Mouse (Mus musculus) embryonic facial prominence, embryonic 14.5 days (tissue): Measurements from ENCODE around the gene Atf7. TPM values are rescaled to one million over a fixed set of nuclear protein-coding genes. Genes with fewer than 3 reads are reported as not detected.
A peak's percentile ranks its signal among the peaks of the same experiment; 100 is the strongest.
"Not testable (repeated sequence)": the region's sequence is repeated elsewhere in the genome, so short reads cannot be mapped to it uniquely, and the experiment has no call there.

Experiments
- ATAC-seq: fragments of 200-750 bp; cut with Nextera tagmentation; 2 replicates; pipeline ENCODE4 v1.8.0; 2017; ENCODE audit warnings: low read depth, moderate number of reproducible peaks, moderate TSS enrichment
- DNase-seq: peaks from one replicate; pipeline ENCODE4 v3.0.0-alpha.2; 2015; ENCODE audit warnings: low spot score
- H3K27ac ChIP-seq: fragments of 300-500 bp; sonication (generic); replicated peaks from 2 replicates; pipeline ENCODE4 v1.5.1; 2014; ENCODE audit warnings: low read depth, mild to moderate bottlenecking, low read length, moderate library complexity
- H3K27me3 ChIP-seq: fragments of 300-500 bp; sonication (generic); replicated peaks from 2 replicates; pipeline ENCODE4 v1.6.1; 2014; ENCODE audit warnings: low read length; ENCODE audit not compliant: control insufficient read depth, insufficient read depth
- H3K36me3 ChIP-seq: fragments of 300-500 bp; sonication (generic); 2 replicates; pipeline ENCODE4 v1.6.1; 2014; ENCODE audit warnings: low read length, mixed read lengths; ENCODE audit not compliant: control insufficient read depth, insufficient read depth
- H3K4me1 ChIP-seq: fragments of 300-500 bp; sonication (generic); 2 replicates; pipeline ENCODE4 v1.6.1; 2014; ENCODE audit warnings: antibody characterized with exemption, low read length; ENCODE audit not compliant: control insufficient read depth, insufficient read depth
- H3K4me2 ChIP-seq: fragments of 300-500 bp; sonication (generic); 2 replicates; pipeline ENCODE4 v1.6.1; 2014; ENCODE audit warnings: low read depth, mild to moderate bottlenecking, low read length, moderate library complexity, mixed read lengths
- H3K4me3 ChIP-seq: fragments of 300-500 bp; sonication (generic); 2 replicates; pipeline ENCODE4 v1.5.1; 2014; ENCODE audit warnings: low read depth, mild to moderate bottlenecking, low read length
- H3K9ac ChIP-seq: fragments of 300-500 bp; sonication (generic); 2 replicates; pipeline ENCODE4 v1.6.1; 2014; ENCODE audit warnings: low read depth, mild to moderate bottlenecking, low read length, moderate library complexity, mixed read lengths
- H3K9me3 ChIP-seq: fragments of 300-500 bp; sonication (generic); 2 replicates; pipeline ENCODE4 v1.6.1; 2016; ENCODE audit warnings: low read length; ENCODE audit not compliant: control insufficient read depth
- WGBS: fragments of 180-500 bp; shearing (Covaris S2); extraction: QIAGEN DNeasy Blood & Tissue Kit; methylation state at CpG from one replicate; pipeline ENCODE4 v1.1.7; 2014; 5-methylcytosine and 5-hydroxymethylcytosine counted together
- polyA plus RNA-seq: library from polyadenylated mRNA; unstranded; fragments of >200 nt; fragmentation: Nextera tagmentation; extraction: Ambion mirVana; gene quantifications from 2 replicates; pipeline ENCODE4 v1.2.1, GENCODE M21; 2014

Gene Atf7
- polyA plus RNA-seq, 1 experiment from 2014 or later, result 43.8 TPM

DNA sequence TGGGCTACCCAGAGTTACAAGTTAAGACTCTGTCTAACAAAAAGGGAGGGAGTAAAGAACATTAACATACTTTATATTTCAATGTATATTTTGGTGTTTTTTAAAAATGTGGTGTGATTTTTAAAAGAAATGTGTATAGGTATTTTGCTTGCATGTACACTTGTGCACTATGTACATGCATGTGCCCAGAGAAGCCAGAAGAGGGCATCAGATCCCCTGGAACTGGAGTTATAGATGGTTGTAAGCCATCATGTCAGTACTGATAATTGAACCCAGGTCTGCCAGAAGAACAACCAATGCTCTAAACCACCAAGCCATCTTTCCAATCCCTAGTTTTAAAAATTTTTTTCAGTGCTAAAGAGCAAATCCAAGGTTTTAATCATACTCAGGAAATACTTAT is 12.3 kb downstream of the Atf7 start:
- ATAC-seq, result no peak
- Histone ChIP-seq H3K9me3 (no peaks in the 10 kb centered on the region), H3K9ac (no peak overlapping the region), H3K36me3 (no peaks in the 10 kb centered on the region), H3K4me3 (no peak overlapping the region), H3K4me1 (no peaks in the 10 kb centered on the region), H3K27me3 (no peaks in the 10 kb centered on the region), H3K4me2 (no peak overlapping the region), H3K27ac (no peak overlapping the region)
- DNase-seq, result no peak

DNA sequence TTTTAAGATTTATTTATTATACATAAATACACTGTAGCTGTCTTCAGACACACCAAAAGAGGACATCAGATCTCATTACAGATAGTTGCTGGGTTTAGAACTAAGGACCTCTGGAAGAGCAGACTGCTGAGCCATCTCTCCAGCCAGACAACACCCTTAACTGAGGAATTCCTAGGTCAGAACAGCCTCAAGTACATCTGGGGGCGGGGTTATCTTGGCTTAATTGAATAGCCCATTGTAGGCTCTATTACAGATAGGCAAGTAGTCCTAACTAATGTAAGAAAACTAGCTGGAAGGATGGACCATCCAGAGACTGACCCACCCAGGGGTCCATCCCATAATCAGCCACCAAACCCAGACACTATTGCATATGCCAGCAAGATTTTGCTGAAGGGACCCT is 16.7 kb downstream of the Atf7 start:
- not testable (repeated sequence) for H3K27me3 ChIP-seq, H3K27ac ChIP-seq, H3K9ac ChIP-seq, H3K4me1 ChIP-seq, H3K4me2 ChIP-seq, H3K4me3 ChIP-seq, ATAC-seq, H3K36me3 ChIP-seq, H3K9me3 ChIP-seq, DNase-seq
- 75% methylated on average over 1 of the region's 1 CpGs for WGBS

DNA sequence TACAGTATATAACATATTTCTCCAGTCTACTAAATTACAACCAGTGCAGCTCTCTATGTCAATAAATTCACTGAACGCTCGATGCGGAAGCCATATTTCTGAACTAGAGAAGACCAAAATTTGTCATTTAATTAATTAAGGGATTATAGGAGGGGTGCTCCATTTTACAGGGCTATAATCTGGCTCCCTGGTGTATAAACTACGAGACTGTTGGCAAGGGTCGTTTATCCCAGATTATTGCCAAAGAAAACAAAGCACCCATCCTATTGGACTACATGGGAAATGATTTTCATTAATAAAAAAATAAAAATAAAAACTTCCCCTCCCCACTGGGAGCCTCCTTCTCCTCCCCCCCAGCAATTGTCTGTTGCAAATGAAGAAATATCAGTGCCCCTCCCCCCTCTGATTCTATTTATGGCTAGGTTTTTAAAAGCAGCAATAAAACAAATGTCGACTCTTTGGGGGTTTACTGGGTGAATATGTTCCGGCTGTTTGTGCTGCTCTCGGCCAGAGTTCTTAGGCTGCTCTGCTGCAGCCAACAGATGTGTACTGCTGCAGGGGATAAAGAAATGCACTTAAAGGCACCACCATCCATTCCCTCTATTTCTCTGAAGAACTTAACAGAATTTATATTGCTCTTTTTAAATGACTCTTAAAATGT is 31.1 kb downstream of the Atf7 start:
- peak; percentile 70 for DNase-seq
- whole genome bisulfite sequencing, result 49% methylated on average over 8 of the region's 8 CpGs
- no peak for ATAC-seq
- Histone ChIP-seq H3K9ac (no peak overlapping the region), H3K4me3 (no peak overlapping the region), H3K4me1 (peaks cover 23% of the 10 kb centered on the region), H3K4me2 (peak overlapping the region; percentile 33), H3K36me3 (0 out of 2 replicates have a peak, but pooled peaks cover 7% of the 10 kb centered on the region), H3K27me3 (no peaks in the 10 kb centered on the region), H3K27ac (peak overlapping the region; percentile 39; the same call in 1 of the 2 replicates), H3K9me3 (no peaks in the 10 kb centered on the region)

DNA sequence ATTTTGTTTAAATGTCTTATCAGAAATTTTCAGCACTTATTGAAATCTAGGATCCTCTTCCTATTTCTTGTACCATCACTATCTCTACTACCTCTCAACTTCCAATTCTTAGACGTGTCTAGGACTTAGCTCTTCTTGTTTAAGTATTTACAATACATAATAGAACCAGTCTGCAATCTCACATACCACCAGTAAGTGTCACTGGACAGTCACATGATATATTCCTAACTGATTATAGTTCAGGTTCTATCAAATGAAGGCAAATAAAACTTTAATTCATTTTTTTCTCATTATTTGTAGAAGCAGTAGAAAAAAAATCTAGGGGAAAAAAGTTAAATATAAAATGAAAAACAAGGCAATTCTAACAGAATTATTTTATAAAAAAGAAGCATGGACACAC is 32.6 kb downstream of the Atf7 start:
- 45% methylated on average over 1 of the region's 1 CpGs for WGBS
- ATAC-seq, result no peak

DNA sequence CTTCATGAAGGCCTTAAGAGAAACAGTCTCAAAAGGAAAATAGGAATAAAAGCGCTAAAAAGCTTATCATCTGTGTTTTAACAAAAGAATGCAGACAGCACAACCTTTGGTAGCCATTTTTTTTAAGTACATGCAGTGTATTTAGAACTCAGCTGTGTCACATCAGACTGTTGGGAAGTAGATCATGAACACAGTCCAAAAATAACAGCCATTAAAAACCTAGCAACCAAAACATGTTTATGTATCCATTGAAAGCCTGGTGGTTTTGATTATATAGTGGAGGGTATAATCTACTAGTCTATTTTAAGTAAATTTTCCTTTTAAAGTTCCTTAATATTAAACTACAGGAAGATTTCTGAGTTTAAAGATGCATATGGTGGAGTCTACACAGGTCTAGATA is 34.7 kb downstream of the Atf7 start:
- no peak overlapping the region for H3K9ac ChIP-seq
- peak; percentile 72 for DNase-seq
- H3K4me2 ChIP-seq, result no peak overlapping the region
- peak overlapping the region; percentile 61 for H3K27ac ChIP-seq
- ATAC-seq, result peak; percentile 55; the same call in 1 of the 2 replicates
- H3K36me3 ChIP-seq, result 0 out of 2 replicates have a peak, but pooled peaks cover 14% of the 10 kb centered on the region
- peaks cover 22% of the 10 kb centered on the region for H3K4me1 ChIP-seq
- WGBS, result 85% methylated on average over 1 of the region's 1 CpGs
- H3K4me3 ChIP-seq, result no peak overlapping the region
- H3K9me3 ChIP-seq, result no peaks in the 10 kb centered on the region
- H3K27me3 ChIP-seq, result no peaks in the 10 kb centered on the region

More for the DNA sequence above, 32.6 kb downstream of the Atf7 start:
- H3K9me3 ChIP-seq, result no peaks in the 10 kb centered on the region
- H3K9ac ChIP-seq, result no peak overlapping the region
- no peak overlapping the region for H3K4me3 ChIP-seq
- no peak overlapping the region for H3K4me2 ChIP-seq
- DNase-seq, result no peak
- no peak overlapping the region for H3K27ac ChIP-seq
- H3K36me3 ChIP-seq, result 0 out of 2 replicates have a peak, but pooled peaks cover 14% of the 10 kb centered on the region
- no peaks in the 10 kb centered on the region for H3K27me3 ChIP-seq
- H3K4me1 ChIP-seq, result peaks cover 23% of the 10 kb centered on the region

DNA sequence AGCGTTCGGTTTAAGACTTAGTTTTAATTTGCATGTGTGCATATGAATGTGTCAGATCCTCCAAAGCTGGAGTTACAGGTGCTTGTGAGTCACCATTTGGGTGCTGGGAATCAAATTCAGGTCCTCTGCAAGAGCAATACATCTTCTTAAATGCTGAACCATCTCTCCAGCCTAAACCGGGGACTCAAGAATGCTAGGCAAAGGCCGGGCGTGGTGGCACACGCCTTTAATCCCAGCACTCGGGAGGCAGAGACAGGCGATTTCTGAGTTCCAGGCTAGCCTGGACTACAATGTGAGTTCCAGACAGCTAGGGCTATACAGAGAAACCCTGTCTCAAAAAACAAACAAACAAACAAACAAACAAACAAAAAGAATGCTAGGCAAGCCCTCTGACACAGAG is 35.4 kb downstream of the Atf7 start:
- DNase-seq (no peak), ATAC-seq (no peak)
- H3K9ac ChIP-seq, result no peak overlapping the region
- H3K4me1 ChIP-seq, result peaks cover 16% of the 10 kb centered on the region
- no peaks in the 10 kb centered on the region for H3K9me3 ChIP-seq
- 0 out of 2 replicates have a peak, but pooled peaks cover 14% of the 10 kb centered on the region for H3K36me3 ChIP-seq
- 96% methylated on average over 8 of the region's 8 CpGs for WGBS
- no peaks in the 10 kb centered on the region for H3K27me3 ChIP-seq
- no peak overlapping the region for H3K27ac ChIP-seq
- no peak overlapping the region for H3K4me2 ChIP-seq
- no peak overlapping the region for H3K4me3 ChIP-seq

DNA sequence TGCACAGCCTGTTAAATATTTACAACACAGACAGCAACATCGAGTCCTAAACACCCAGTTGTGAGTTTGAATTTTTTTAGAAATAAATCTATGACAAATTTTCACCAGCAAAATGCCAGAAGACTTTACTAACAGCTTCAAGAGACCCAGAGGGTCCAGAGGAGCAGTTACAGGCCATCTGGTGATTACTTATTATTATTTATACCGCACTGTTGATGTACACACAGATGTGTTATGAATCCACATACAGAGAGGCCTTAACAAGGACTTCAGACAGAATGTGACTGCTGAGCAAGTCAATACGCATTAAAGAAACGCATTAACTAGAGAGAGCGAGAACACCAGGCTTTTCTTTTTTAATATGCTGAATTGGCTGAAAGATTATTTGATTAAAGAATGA is 39.8 kb downstream of the Atf7 start:
- no peak for DNase-seq
- H3K9me3 ChIP-seq, result no peaks in the 10 kb centered on the region
- no peaks in the 10 kb centered on the region; the same call in 1 of the 2 replicates for H3K4me1 ChIP-seq
- no peak overlapping the region for H3K4me3 ChIP-seq
- no peak overlapping the region for H3K9ac ChIP-seq
- 81% methylated on average over 5 of the region's 5 CpGs for WGBS
- 0 out of 2 replicates have a peak overlapping the region, but pooled peaks have one; percentile 33 for H3K27ac ChIP-seq
- no peak for ATAC-seq
- no peak overlapping the region for H3K4me2 ChIP-seq
- 0 out of 2 replicates have a peak, but pooled peaks cover 14% of the 10 kb centered on the region for H3K36me3 ChIP-seq
- no peaks in the 10 kb centered on the region for H3K27me3 ChIP-seq

DNA sequence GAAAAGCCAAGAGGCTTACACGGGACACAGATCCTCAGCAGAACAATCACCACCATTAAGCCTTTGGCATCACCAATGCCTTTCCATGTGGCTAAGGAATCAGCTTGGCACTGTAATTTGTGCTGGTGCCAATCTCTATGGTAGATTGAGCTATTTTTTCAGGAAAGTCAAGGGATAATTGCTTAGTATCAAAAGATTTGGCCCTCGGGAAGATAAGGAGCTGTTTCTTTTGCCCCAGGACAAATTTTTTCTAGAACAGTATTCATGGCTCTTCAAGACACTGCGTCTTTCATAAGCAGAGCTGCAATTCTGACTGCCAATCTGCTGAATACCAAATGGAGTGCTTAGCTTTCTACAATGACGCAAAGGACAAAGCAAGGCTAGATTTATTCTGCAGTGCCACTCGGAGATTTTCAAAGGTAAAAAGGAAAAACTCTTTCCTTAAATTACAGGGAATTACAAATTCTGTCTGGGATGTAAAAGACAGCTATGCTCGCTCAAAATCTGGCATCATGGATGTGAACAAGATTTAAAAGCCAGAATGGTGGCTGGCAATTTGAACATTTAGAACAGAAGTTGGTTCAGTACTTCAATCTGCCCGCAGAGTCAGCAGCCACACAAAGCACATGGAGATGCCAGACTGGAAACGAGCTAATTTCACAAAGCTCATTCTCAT is 41.4 kb downstream of the Atf7 start:
- H3K9ac ChIP-seq, result no peak overlapping the region
- 52% methylated on average over 8 of the region's 8 CpGs for WGBS
- H3K36me3 ChIP-seq, result 0 out of 2 replicates have a peak, but pooled peaks cover 7% of the 10 kb centered on the region
- H3K4me2 ChIP-seq, result no peak overlapping the region
- 0 out of 2 replicates have a peak overlapping the region, but pooled peaks have one; percentile 55 for H3K27ac ChIP-seq
- DNase-seq (peak; percentile 38), ATAC-seq (no peak)
- H3K9me3 ChIP-seq, result no peaks in the 10 kb centered on the region
- no peaks in the 10 kb centered on the region for H3K4me1 ChIP-seq
- no peak overlapping the region for H3K4me3 ChIP-seq
- no peaks in the 10 kb centered on the region for H3K27me3 ChIP-seq
